Mouse (Mus musculus): ENCODE measurements around the gene Gm42421. TPM values are rescaled to one million over a fixed set of nuclear protein-coding genes. Genes with fewer than 3 reads are reported as not detected.

Gm42421 gene
- total RNA-seq, 1 experiment from 2014 or later = not detected

- no peak for ATAC-seq (replicated peaks; ENCODE audit: insufficient number of reproducible peaks, low FRiP score, low TSS enrichment, poor library complexity, severe bottlenecking)
Measured at GRCm38 (mm10) chr5:143982361-143982760, 54.4 kb downstream of the Gm42421 start.

- no peak for ATAC-seq (replicated peaks; ENCODE audit: insufficient number of reproducible peaks, low FRiP score, low TSS enrichment, poor library complexity, severe bottlenecking)
Measured at GRCm38 (mm10) chr5:143985381-143985780, 57.4 kb downstream of the Gm42421 start.

Other genes starting within 250 kb of the Gm42421 start
- 10.6 to 19.8 TPM (median 19.1 TPM) in 3 replicates for gene Usp42, start 195.9 kb upstream of the Gm42421 start, total RNA-seq (2017)
- gene Eif2ak1, start 110.4 kb upstream of the Gm42421 start, total RNA-seq (2017) = 47.6 to 48.1 TPM (median 48.0 TPM) in 3 replicates
- 0.39 to 1.8 TPM in 2 of 3 replicates, not detected in the other for gene Ankrd61, start 30.5 kb upstream of the Gm42421 start, total RNA-seq (2017)
- gene Aimp2, start 18.3 kb upstream of the Gm42421 start, total RNA-seq (2017) = 4.3 to 18.0 TPM (median 11.7 TPM) in 3 replicates
- 11.8 to 24.5 TPM (median 17.7 TPM) in 3 replicates for gene Pms2, start 18.2 kb upstream of the Gm42421 start, total RNA-seq (2017)
- 0.29 to 1.9 TPM (median 0.32 TPM) in 3 replicates for gene Rsph10b, start 4.9 kb downstream of the Gm42421 start, total RNA-seq (2017)
- 75.1 to 99.1 TPM (median 81.7 TPM) in 3 replicates for gene Ccz1, start 86.7 kb downstream of the Gm42421 start, total RNA-seq (2017)
- gene Ocm, start 98.5 kb downstream of the Gm42421 start, total RNA-seq (2017) = not detected in 3 replicates
- 11.2 to 18.6 TPM (median 12.8 TPM) in 3 replicates for gene Lmtk2, start 172.3 kb downstream of the Gm42421 start, total RNA-seq (2017)